Mouse (Mus musculus) embryonic fibroblast, embryonic 13.5 days (primary cell): ENCODE measurements around the gene Hint1.

Experiments used
- CTCF ChIP-seq: IDR thresholded peaks from 2 replicates; pipeline ENCODE4 v1.5.1; 2011; ENCODE audit warnings: mild to moderate bottlenecking, control low read depth, low read length, moderate library complexity, borderline replicate concordance; ENCODE audit not compliant: insufficient read depth
- POLR2A ChIP-seq: IDR thresholded peaks from 2 replicates; pipeline ENCODE4 v1.6.1; 2011; ENCODE audit warnings: low read depth, mild to moderate bottlenecking, control low read depth, low read length, moderate library complexity

DNA sequence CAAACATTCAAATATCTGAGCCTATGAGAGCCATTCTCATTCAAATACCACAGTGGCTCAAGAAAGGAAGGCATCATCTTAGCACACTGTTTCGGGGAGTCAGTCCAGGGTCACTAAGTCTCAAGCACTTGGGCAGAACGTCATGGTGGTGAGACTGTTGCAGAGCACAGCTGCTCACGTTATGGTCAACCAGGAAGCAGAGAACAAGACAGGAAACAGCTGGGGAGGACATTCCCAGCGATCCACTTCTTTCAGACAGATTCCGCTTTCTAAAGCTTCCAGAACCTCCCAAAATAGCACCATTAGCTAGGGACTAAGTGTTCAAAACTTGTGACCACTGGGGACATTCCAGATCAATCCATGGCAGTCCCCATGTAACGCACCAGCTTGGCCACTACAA lies 21.7 kb downstream of the Hint1 start:
- TF ChIP-seq CTCF (no peak), POLR2A (no peak)
